Mouse (Mus musculus): ENCODE results near the gene Ubc.

DNA sequence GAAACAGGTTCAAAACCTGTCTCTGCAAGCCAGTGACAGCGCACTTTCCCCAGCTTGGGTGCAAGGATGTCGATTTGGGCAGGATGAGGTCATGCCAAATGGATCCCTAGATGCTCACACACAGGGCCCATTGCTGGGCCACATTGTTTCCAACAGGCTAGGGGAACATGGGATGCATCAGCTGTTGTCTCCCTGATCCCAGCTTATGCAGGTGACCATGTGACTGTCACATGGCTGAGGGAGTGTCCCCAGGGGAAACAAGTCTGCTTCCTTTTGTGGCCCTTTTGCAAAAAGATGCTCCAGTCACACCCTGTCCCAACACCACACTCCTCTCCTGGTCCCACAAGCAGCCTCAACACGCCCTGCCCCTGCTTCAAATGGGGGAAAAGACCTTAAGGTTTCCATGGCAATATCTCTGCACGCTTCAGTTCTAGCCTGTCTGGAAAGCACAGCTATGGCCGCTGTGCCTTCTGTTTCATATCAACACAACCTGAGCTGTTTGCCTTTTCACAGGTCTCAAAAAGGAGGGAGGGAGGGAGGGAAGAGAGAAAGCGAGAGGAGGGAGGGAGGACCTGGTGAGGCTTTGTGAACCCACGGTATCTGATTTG, 35.0 kb downstream of the Ubc start:
- TF ChIP-seq EP300 (IDR thresholded peaks at IDR 0.05; ENCODE audit: low read depth) (no peak), CTCF (IDR thresholded peaks at IDR 0.05; ENCODE audit: low read depth) (no peak)
